Mouse (Mus musculus): ENCODE measurements around the gene Iqcf5.

Iqcf5 gene

DNA sequence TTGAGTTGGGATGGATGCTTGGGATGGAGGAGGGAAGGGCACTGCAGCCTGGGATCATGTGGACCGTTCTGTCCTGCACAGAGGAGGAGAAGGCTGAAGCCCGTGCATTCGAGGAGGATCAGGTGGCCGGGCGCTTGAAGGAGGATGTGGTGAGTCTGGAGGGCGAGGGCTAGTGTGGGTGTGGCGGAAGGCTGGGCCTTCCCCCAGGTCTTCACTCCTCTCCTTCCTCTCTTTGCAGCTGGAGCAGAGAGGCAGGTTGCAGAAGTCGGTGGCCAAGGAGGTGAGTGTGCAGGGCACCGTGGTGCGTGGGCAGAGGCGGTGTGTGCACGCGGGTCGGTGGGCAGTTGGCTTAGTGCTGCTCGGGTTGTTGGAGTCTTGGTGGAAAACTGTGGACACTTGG, 33.3 kb upstream of the Iqcf5 start:
- peak in 1 of 2 experiments; percentile 13 for DNase-seq (ENCODE audit: low spot score in 2 of 2)

DNA sequence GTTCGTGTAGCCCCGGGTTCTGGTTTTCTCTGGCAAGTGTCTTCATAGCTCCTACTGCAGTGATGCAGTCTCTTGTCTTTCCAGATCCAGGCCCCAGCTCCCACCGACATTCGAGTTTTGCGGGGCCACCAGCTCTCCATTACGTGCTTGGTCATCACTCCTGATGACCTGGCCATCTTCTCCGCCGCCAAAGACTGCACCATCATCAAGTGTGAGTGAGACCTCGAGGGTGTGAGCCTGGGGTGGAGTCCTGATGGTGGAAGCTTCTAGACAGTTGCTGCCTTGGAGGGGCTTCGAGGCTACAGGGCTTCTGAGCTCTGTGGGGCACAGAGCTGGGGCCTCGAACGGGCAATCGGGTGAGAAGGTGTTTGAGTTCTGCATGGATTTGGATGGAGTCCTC, 32.7 kb upstream of the Iqcf5 start:
- peak in 1 of 2 experiments; percentile 8 for DNase-seq (ENCODE audit: low spot score in 2 of 2)

DNA sequence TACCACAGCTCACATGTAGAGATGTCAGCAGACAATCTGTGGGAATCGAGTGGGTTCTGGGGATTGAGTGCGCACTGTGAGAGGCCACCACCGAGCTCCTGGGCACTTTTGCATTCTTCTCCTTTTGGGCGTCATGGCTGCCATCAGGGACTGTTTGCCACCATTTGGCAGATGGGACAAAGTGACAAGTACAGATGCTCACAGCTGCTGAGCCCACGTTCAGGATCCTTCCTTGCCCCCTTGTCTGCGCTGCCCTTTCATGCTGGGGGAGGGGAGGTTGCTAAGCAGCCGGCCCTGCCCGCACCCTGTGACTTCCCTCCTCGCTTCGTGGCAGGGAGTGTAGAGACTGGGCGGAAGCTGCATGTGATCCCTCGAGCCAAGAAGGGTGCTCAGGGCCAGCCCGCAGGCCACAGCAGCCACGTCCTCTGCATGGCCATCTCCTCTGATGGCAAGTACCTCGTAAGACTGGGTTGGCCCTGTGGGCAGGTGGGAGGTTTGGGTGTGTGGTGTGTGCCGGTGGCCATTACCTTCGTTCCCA, 31.7 kb upstream of the Iqcf5 start:
- DNase-seq (ENCODE audit: low spot score in 2 of 2), result peak in 1 of 2 experiments; percentile 7

DNA sequence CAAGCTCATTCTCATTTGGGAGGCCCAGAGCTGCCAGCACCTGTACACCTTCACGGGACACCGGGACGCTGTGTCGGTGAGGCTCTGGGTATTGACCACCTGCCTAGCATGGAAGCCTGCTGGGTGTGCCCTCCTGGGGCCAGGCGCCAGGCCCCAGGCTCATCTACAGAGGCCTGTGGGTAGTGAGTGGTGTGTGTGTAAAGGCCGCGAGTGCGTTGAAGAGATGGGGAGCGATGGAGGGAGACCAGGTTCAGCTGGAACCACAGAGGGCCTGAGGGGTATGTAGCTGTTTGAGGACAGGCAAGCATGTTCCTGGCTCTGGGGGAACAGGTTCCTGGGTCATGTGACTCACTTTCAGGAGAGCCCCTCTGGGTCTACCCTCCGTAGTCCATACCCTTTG, 31.2 kb upstream of the Iqcf5 start:
- DNase-seq (ENCODE audit: low spot score in 2 of 2), result peak in 1 of 2 experiments; percentile 14

DNA sequence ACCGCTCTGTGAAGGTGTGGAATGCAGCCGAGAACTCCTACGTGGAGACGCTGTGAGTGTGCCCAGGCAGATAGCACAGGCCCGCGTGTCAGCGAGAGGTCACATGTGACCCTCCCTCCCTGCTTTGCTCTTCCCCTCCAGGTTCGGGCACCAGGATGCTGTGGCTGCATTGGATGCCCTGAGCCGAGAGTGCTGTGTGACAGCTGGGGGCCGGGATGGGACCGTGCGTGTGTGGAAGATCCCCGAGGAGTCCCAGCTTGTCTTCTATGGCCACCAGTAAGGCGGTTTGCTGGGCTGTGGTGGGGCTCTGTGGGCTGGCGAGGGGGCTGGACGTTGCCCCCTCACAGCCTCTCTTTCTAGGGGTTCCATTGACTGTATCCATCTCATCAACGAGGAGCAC, 30.8 kb upstream of the Iqcf5 start:
- DNase-seq (ENCODE audit: low spot score in 2 of 2), result peak in 1 of 2 experiments; percentile 11

DNA sequence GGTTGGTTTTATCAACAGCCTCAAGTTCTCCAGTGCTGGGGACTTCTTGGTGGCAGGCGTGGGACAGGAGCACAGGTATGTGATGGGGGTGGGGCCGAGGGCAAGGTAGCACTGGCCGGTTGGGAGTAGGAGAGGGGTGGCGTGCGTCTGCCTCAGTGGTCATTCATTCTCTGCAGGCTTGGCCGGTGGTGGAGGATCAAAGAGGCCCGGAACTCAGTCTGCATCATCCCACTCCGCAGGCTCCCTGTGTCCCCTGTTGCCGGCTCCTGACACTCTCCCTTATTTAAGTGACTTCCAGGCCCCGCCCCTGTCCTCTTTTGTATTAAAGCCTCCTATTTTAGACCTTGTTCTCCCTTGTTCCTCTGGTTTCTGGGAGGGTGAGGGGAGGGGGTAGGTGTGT, 29.3 kb upstream of the Iqcf5 start:
- peak in 1 of 2 experiments; percentile 8 for DNase-seq (ENCODE audit: low spot score in 2 of 2)

DNA sequence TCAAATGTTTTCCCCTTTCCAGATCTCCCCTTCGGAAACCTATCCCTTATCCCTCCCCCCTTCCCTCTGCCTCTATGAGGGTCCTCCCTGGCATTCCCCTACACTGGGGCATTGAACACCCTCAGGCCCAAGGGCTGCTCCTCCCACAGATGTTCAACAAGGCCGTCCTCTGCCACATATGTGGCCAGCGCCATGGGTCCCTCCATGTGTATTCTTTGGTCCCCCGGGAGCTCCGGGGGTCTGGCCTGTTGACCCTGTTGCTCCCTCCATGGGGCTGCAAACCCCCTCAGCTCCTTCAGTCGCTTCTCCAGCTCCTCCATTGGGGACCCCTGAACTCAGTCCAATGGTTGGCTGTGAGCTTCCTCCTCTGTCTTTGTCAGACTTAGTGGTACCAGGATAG, 26.8 kb upstream of the Iqcf5 start:
- DNase-seq (ENCODE audit: low spot score in 2 of 2), result peak in 1 of 2 experiments; percentile 10

DNA sequence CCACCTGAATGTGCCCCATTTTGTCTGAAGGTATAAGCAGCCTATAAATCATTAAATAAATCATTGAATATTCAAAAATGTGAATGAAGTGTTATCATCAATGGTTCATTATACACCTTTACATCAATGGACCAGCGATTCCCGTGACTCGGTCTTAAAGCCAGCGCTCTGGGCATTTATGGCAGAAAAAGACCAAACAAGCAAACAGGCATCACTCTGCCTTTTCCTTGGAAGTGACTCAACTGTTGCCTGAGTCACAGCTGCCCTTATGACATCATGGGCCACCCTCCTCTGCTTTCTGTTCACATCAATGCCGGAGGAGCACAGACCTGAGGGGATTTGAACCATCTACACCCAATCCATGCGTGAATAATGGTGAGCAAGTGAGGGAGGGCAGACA, 14.7 kb upstream of the Iqcf5 start, which contains the start of gene Iqcf1:
Gene Iqcf1, plus strand, starts transcription at position 301 of the 400 bp plus-strand sequence.
- DNase-seq (ENCODE audit: low spot score in 2 of 2), result no peak

DNA sequence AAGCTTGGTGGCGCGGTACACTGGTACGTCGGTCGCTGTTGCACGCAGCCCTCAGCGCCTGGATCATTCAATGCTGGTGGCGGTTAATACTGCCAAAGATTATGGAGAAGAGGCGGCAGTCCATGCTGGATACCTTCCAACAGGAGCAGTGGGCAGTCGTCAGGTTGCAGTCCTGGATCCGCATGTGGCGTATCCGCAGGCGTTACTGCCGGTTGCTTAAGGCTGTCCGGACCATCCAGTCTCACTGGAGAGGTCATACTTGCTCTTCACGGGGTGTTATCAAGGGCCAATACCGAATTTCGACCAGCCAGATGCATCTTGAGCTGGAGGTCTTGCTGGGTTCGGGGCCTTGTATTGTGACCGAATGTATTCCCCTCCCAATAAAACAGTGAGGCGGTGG, 12.5 kb upstream of the Iqcf5 start:
- DNase-seq (ENCODE audit: low spot score in 2 of 2), result no peak

DNA sequence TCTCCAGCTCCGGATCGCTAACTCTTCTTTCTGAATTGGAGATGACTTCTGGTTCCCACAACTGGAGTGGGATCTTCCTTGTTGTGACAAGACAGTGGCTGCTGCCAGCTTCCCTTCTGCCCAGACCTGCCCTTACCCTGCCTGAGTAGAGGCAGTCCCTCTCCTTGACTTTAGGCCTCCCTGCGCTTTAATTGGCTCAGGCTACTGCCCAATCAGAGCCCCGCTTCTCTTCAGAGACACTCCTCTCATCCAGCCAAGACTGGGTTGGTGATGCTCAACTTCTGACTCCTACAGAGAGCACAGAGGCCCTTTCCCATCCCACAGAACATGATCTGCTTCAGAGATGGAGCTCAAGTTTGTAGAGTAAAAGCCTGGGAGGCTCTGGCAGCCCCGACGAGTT, 10.1 kb upstream of the Iqcf5 start:
- DNase-seq (ENCODE audit: low spot score in 2 of 2), result no peak

DNA sequence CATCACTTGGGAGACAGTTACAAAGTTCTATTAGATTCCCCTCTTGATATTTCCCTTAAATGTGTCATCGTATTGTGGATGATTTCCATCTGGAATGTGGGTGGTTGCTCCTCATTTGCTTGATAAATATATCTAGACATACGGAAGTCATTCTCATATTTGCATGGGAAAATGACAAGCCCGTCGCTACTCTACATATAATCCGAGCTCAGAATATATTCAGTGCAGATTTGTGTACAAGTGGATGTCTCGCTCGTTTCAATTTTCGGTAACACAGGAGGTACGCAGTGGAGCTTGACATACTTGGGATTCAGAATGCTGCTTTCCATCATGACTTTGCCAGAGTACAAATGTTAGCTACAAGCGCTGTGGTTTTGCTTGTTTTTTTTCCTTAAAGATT, 5.0 kb upstream of the Iqcf5 start:
- no peak for DNase-seq (ENCODE audit: low spot score in 2 of 2)

DNA sequence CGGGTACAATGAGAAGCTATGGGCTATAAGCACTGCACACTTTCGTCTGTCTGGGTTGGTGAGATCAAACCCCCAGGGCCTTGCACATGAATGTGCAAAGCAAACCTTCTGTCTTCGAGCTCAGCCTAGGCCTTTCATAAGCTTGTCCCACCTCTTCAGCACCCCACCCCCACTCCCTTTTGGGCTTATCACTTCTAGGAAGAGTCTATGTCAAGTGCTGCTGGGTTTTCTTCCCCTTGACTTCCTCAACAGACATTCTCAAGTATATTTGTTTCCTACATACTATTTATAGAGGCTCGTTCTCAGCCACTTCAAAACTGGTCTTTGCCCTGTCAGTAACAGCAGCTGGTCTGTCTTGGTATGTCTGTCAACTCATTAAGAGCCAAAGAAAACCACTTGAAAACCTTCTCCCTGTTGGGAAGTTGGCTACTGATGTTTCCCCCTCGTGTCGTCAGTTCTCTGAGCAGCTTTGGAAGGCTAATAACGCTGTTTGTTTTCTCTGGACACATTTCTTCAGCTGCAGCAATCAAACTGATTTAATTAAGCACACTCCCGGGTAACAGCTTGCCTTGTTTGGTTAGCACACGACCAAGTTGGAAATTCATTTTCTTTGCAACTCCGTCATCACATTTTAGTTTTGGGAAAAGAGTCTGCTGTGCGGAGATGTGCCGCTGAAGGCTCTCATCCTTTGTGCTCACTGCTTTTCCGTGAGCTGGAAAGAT, 1.5 kb upstream of the Iqcf5 start:
- DNase-seq (ENCODE audit: low spot score in 2 of 2), result no peak

DNA sequence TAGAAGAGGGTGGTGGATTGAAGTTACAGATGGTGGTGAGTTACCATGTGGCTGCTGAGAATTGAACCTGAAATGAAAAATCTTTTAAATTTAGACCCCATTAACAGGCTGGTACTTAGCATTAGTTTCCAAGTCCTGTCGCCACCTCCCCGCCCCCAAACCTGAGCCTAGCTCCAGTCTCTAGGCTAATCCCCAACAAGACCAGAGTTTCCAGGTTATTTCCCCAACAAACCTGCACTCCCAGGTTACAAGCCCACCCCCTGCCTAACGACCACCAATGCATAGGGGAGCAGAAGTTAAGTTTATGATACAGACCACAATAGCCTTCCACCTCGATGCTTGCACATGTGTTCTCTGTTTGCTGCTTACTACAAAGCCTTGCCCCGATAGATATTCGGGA, 807 bp upstream of the Iqcf5 start:
- no peak for DNase-seq (ENCODE audit: low spot score in 2 of 2)

DNA sequence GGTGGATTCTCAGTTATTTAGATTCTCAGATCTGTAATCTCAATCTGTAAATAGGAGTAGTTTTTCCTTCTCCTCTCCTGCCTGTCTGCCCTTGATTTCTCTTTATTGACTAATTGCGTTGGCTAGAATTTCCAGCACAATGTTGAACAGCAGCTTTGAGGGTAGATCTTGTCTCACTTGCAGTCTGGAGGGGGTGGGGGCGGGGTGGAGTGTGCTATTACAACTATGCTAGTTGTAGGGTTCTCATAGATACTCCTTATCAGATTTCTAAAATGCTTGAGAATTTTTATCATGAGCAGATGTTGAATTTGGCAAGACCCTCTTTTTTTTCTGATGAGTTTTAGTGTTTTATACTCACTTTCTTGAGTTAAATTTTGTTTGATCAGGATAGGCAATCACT, 5.1 kb downstream of the Iqcf5 start:
- no peak for DNase-seq (ENCODE audit: low spot score in 2 of 2)

DNA sequence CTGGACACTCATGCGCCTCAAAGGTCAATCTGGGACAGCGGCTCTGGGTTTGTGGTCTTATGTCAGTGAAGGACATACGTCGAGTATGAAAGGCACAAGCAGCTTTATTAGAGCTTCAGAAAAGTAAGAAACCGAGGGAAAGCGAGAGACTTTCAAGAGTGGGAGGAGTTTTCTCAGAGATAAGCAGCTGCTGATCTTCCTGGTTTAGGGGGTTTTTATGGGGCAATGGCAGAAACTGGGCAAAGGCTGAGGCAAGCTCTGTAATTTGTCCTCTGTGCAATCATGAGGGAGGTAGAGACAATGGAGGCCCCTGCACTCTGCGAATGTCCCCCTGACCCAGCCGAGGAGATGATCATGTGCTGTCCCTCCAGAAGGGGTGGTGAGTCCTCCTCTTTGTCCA, 5.5 kb downstream of the Iqcf5 start:
- DNase-seq (ENCODE audit: low spot score in 2 of 2), result no peak

DNA sequence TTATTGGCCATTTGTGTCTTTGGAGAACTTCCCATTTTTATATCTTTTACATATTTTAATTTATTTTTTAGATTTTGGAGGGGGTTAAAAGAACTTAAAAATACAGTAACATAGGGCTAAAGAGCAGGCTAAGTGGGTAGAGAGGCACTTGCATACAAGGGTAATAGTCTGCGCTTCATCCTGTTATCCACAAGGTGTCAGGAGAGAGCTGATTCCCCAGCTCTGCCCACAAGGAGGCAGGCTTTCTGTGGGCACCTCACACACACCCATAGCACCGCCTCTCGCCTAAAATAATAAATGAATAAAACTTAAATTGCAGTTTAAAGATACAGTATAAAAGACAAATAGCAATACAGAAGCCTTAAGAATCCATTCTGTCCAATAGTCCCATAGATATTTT, 17.5 kb downstream of the Iqcf5 start:
- peak in 1 of 2 experiments; percentile 20 for DNase-seq (ENCODE audit: low spot score in 2 of 2)

DNA sequence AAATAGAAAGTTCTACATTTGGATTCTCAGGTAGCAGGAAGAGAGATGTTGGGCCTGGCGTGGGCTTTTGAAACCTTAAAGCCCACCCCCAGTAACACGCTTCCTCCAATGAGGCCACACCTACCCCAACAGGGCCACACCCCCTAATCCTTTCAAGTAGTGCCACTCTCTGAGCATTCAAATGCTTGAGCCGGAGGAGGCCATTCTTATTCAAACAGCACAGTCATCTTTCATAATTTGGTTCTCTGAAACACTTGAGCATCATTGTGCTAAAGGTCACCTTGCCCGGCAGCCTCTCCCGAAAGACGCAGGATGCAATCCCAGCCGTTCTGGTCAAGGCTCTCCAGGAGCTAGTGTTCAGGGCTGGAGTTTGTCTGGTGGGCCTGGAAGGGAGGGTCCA, 19.9 kb downstream of the Iqcf5 start:
- DNase-seq (ENCODE audit: low spot score in 2 of 2), result no peak

DNA sequence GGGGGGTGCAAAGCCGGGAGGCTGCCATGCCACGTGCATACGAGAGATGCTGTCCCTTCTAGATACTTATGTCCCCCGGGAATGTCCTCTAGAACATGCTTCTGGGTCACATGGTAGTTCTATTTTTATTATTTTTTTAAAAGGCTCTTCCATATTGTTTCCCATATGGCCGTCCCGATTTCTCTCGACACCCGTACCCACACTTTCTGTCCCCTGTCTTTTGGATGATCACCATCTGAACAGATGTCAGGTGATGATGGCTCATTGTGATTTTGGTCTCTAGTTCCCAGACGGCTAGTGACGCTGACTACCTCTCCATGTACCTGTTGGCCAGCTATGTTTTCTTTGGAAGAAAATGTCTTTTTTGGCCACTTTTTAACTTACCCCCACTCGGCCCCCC, 20.6 kb downstream of the Iqcf5 start:
- no peak for DNase-seq (ENCODE audit: low spot score in 2 of 2)

DNA sequence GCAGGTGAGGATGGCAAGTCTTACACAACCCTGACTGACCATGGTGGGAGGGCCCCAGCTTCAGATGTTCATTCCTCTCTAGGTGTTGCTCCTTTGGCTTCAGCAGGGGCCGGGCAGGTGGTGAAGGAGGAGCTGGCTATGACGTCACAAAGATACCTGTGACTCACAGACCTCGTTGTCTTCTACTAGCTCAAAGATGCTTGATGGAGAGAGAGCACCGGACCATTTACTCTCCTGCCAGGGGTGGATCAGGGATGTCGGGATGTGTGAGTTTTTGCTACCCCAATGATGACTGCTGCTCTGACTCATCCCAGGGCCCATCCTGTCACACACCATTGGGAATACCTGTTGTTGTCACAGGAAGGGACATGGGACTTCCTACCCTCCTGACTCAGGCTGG, 47.2 kb downstream of the Iqcf5 start, which contains the start of gene Iqcf3:
Gene Iqcf3, minus strand, starts transcription at position 101 of the 400 bp plus-strand sequence.
- no peak for DNase-seq (ENCODE audit: low spot score in 2 of 2)

DNA sequence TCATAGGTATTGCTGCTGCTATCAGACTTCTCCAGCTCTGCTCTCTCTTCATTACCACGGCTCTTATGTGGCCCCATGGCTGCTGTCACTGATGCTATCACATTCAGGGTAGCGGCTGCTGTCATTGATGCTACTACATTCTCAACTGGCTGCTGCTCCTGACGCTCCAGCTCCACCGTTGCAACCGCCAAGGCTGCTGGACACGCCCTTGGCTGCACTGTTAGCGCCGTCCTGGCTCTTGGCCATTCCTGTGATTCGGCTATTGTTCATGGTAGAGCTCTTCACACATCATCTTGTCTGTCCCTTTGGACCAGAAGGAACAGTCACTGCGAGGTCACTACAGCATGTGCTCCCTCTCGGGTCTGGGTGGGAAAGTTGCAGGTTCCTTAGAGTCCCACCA, 47.9 kb downstream of the Iqcf5 start:
- DNase-seq (ENCODE audit: low spot score in 2 of 2), result no peak

DNA sequence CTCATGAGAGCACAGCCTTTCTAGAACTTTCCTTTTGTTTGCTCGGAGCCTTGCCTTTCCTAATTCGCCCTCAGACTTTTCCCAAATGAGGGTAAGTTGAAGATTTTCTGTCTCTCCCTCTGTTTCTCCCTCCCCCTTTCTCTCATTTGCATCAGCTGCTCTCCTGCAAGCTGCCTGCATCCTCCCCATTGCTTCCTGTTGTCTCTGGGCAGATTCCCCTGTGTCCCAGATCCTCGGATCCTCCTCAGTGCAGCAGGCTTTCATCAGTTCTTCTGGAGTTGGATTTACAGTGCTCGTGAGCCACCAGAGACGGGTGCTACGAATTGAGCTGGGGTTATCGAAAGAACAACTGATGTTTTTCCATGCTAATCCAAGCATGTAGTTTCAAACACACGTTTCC, 49.7 kb downstream of the Iqcf5 start:
- no peak for DNase-seq (ENCODE audit: low spot score in 2 of 2)
